Mouse (Mus musculus) right cerebral cortex, postnatal 36 days (tissue): ENCODE results near the gene Fzd1.

Experiments
- DNase-seq, 2 experiments: peaks; one replicate each; pipeline ENCODE4 v3.0.0; 2022; ENCODE audit warnings: low spot score in 2 of 2, mixed read lengths in 1 of 2

Gene Fzd1

GRCm38 (mm10) chr5:4753161-4753560, 4.7 kb downstream of the Fzd1 start:
- no peak for DNase-seq

DNA sequence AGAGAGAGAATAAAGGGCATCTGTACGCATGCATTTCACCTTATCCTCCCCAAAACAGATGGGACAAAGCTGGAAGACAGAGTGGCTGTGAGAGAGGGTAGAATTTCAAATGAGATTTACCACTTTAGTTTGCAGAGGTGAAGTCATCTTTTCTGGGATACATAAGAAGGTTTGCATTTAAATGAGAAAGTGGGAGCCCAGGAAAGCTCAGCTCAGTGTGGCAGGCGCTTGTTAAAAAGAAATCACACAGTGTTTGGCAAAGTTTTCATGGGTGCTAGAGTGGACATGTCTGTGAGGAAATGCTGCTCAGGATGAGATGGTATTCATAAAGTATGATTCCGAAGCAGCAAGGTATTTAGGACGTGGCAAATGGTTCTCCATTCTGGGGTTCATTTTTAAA, 15.1 kb downstream of the Fzd1 start:
- DNase-seq = no peak

DNA sequence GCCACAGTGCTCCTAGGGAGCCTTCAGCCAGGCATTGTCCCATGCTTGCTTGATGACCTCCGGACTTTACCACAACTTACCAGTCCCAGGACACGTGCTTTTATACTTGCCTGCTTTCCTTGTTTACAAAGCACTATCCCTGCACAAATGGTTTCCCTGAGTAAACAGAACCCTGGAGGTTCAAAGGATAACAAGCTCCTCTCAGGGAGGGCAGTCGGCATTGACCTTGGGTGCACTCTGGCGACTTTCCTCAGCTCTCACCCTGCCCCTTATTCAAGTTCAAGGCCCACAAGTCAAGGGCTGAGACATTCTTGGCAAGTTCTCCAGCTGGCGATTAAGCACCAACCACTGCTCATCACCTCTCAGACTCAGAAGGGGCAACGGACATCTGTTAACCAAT, 20.8 kb downstream of the Fzd1 start:
- DNase-seq = no peak

GRCm38 (mm10) chr5:4735461-4735860, 22.4 kb downstream of the Fzd1 start:
- no peak for DNase-seq

- DNase-seq = no peak
Measured at GRCm38 (mm10) chr5:4733239-4733638, 24.6 kb downstream of the Fzd1 start.

DNA sequence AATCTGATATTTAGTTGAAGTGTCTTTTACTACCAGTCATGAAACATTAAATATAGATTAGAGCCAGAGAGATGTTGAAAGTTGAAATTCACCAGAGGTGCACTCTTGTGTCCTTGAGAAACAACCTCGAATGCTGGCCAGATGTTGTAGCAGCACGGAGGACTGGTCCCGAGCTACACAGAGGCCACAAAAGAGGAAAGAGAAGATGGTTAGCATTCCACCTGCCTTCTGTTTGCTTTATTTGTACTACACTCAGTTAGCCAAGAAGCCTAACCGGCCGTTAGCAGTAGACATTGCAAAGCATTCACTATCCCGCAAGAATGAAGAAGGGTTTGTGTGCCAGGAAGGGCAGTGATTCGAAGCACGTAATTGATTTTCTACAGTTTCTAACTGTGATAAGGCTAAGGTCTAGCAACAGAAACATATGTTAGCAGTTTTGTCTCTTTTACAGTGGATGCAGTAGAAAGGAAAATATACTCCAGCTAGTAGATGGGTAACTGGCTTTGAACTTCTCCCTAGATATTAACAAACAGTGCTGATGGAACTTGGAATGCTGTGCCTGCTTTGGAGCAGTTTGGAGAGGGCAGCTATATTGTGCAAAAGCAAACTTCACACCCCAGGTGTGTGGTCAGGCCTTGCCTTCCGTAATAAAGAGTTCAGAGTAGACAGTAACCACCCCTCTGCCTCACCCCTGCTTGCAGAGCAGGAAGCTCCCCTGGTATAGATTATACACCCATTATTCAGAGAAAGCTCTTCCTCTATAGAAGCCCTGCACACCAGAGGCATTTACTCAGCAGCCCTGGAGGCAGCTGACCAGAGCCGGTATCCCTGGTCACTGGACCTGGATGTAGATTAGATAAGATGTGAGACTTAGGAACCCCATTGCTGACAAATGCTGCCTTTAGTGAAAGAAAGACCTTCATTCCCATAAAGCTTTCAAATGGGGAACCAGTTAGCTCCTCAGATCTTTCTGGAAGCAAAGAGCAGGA, 25.3 kb downstream of the Fzd1 start:
- DNase-seq = no peak

DNA sequence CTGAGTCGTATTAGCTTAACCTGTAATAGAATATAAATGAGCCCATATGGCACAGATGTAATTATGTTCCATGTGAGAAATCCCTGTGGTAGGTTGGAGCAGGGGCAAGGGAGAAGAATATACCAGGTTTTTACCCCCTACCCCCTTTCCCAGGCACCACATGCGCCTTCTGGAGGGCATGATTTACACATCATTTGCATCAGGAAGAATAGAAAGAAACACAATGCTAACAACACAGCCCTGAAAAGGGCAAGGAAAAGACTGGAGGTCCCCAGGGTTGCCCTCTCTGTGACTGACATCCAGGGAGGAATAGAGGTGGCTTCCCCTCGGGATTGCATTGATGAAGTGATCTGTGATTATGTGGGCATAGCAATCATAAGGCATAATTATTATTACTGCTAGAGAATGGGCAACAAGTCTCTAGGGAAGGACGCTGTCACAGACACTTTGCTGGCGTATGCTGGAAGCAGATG, 26.1 kb downstream of the Fzd1 start:
- no peak for DNase-seq

GRCm38 (mm10) chr5:4731064-4731463, 26.8 kb downstream of the Fzd1 start:
- DNase-seq = no peak
